Mouse (Mus musculus) retina, adult 2 months (tissue): ENCODE results near the gene Fbxo31.

Experiments
- DNase-seq: peaks from one replicate; pipeline ENCODE4 v3.0.0-alpha.2; 2012; ENCODE audit warnings: low read depth, low spot score

The Fbxo31 gene

DNA sequence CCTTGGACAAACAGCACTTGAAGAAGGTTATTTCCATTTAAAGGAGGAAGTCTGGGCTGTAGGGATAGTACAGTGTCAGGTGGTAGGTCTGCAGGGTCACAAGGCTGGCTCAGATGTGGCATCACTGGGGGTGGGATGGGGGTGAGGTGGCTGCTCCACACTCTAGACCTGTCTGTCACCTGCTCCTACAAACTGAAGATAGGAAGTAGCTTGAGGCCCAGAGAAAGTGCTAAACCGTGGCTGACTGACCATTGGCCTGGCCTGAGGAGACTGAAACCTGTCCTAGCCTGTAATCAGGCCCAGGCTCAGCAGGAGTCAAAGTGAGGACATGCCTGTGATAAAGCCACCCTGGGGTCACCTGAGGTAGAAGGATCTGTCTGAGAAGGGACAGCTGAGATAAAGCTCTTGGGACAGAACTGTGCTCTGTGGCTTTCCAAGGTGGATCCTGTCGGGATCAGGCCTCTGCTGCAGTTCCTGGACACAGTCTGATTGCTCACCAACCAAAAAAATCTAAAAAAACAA, 10.7 kb upstream of the Fbxo31 start:
- no peak for DNase-seq

DNA sequence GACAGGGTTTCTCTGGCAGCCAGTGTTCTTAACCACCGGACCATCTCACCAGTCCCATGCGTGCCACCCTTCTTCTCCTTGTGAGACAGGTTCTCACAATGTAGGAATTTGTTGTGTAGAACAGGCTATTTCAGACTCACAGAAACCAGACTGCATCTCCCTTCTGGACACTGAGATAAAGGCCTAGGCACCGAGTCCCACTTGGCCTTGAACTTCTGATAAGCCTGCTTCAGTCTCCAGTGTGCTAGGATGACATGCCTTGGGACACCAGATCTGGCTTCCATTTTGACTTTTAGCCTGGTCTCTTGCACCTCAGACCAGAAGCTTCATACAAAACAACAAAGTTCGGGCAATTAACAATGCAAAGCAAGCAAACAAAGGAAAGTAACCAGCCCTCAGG, 10.1 kb upstream of the Fbxo31 start:
- no peak for DNase-seq

DNA sequence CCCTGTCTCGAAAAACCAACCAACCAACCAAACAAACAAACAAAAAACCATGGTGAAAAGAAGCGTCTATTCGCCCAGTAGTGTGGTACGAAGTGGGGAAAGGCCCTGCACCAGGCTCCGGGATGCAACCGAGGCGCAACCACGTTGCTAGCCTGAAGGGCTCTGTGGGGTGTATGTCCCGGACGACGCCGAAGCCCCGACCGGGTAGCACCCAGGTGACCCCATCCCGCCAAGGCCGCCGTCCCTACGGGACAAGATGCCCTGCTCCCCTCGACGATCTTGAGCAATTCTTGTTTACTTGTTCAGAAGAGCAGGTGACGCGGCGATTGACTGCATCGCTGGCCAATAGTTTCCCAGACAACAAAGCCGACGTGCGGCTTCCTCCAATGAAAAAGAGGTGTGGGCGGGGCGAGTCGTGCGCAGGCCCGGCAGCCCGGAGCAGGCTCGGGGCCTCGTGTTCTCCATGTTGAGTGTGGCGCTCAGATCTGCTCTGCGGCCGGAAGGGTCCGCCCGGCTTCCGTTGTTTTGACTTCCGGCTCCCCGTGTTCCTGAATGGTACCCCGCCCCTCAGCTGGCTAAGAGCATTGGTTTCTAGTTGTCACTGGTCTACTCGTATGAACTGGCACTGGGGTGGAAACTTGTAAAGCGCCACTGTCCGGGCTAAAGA, 6.7 kb upstream of the Fbxo31 start:
- peak; percentile 99 for DNase-seq

DNA sequence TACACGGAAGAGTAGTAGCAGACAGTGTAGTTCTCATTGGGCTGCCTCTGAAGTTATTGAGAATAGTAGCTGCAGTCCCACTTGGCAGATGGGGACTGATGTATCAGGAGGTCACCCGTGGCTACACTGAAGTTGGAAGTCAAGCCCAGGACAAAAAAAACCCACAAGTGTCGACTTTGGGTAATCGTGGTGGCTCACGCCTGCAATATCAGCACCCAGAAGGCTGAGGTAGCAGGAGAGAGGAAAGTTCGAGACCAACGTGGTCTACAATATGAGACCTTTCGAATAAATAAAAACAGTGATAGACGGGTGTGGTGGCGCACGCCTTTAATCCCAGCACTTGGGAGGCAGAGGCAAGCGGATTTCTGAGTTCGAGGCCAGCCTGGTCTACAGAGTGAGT, 6.1 kb upstream of the Fbxo31 start:
- DNase-seq, result no peak

DNA sequence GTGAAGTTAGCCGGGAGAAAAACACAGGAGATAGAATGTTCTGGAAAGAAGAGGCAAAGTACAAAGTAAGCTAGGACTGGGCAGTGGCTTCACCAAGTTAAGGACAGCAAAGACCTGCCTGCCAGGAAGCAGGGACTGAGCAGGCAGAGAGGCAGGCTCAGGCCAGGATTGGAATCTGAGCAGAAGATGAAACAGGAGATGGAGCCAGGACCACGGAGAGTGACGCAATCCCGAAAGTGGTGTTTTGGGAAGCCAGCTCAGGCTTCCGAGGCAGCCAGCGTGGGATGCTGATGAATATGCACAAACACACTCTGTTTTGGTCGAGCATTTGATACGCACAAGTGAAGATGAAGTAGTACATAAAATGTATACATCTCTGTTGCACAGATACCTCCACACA, 5.0 kb upstream of the Fbxo31 start:
- no peak for DNase-seq

DNA sequence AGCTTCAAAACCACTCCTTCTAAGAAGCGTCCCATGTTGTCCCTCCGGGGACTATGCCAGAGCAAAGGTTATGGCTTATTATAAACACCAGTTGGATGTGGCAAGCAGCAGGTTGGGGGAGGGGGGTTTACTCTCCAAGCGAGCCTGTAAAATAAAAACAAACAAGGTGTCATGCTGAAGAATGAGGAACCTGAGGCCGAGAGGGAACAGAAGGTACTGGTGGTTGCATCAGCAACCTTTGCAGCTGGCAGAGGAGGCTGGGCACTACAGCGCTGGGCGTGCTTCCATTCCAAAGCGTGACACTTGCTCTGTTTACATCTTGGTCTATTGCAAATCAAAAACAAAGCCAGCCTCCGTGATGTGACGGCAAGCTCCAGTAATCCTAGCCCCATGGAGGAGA, 1.9 kb upstream of the Fbxo31 start:
- DNase-seq, result no peak

DNA sequence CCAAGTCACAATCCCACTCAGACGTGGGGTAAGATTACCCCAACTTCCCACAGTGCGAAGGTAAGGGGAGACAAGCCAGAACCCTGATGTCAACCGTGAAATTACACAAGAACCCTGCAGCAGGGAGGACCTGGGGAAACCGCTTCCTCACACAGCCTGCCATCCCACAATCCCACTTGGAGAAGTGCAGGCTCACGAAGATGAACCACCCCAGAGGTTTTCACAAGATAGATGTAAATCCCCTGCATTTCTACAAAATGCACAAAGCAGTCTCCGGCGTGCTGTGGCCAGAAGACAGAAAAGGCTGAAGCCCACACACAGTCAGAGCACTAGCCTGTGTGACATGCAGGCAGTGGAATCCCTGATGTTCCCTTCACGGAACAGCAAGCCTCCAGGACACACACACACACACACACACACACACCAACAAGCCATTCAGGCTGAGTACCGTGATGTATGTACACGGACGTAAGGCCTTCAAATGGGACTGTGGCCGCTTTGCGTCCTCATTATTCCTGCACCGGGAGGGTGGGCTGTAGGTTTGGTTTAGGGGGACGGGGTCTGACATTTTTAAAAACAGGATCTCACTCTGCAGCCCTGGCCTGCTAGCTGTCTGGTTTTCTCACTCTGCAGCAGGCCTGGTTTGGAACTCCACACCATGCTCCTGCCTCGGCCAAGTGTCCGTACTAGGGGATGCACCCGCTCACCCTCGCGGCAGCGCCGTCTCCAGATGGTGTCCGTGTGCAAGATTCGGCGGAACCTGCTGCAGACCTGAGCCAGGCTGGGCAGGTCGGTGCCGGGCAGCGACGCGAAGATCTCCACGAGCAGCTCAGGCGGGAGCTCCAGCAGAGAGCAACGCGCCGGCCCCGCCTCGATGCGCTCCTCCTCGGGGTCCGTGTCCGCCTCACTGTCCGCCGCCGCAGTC, 593 bp downstream of the Fbxo31 start:
- DNase-seq, result no peak

DNA sequence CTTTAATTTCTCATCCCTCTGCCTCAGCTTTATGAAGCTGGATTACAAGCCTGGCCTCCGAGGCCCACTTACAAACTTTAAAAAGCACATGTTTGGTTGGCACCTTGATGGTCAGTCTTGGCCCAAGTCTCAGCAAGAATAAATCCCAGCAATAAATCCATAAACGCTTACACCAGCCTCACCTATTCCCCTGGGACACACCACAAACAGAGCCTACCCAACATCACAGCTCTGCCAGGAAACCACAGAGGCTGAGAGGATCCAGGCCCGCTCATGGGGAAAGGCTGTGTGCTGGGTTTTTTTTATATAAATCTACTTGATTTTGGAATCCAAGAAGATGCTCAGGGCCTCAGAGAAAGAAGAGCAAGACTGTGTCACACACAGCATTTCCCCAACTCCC, 2.9 kb downstream of the Fbxo31 start:
- no peak for DNase-seq

DNA sequence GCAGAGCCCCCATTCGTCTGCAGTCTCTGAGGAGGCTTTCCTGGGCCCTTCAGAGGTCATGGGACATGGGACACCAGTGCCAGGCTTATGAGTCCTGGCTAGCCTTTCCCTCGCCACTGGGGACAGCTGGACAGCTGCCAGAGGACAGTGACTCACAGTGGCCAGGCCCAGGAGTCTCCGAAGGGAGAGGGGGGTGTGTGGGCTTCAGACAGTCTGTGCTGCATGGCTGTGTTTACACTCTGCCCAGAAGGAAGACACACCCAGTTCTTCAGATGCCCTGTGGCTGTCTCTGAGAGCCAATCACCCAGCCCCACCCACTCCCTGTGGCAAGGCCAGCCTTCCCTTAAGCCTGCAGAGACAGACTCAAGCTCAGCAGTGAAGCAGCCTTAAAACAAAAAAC, 5.3 kb downstream of the Fbxo31 start:
- DNase-seq, result no peak

DNA sequence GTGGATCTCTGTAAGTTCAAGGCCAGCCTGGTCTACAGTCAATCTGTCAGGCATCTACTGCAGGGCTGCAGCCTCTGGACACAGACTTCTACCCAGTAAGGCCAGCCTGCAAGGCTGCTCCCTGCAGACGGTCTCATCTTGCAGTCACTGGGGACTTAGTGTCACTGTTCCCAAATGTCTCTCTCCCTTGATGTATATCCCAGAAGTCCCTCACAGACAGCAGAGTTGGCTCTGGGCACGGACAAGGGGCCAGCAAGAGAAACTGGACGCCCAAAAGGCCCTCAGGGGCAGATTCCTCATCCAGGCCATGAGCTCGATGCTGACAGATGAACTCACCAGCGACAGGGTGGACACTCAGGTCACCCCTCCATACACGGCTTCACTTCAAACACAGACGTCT, 6.5 kb downstream of the Fbxo31 start:
- no peak for DNase-seq

DNA sequence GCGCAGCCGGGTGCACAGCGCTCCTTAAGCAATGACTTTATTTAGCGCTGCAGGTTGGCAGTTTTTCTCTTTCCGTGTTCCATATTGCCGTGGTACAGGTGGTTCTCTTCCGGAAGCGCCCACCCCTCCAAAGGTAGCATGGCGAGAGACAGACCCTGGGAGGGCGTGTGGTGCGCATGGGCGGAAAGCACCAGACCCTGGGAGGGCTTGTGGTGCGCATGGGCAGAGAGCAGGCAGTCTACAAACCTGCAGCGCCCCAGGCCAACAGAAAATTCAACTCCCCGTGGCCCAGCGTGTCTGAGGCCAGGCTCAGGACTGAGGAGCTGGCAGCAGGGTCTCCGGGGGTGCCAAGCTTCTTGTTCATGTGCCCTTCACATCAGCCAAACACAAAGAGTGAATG, 7.8 kb downstream of the Fbxo31 start:
- DNase-seq, result no peak

DNA sequence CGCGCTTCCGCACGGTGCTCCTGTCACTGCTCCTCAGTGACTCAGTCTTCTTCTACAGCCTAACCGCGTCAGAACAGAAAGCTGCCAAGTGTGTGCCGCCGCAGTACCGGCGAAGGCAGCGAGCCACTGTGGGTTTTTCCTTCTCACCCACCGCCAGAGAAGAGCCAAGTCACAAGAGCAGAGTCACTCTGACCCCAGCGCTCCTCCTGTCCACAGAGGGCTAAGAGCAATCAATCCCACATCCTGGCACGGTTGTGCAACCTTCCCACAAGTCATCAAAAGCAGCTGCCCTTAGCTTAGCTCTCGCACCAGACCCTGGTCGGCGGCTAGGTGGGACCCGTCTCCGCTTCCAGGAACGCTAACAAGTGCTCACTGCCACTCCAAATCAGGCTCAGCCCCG, 8.3 kb downstream of the Fbxo31 start:
- DNase-seq, result no peak

DNA sequence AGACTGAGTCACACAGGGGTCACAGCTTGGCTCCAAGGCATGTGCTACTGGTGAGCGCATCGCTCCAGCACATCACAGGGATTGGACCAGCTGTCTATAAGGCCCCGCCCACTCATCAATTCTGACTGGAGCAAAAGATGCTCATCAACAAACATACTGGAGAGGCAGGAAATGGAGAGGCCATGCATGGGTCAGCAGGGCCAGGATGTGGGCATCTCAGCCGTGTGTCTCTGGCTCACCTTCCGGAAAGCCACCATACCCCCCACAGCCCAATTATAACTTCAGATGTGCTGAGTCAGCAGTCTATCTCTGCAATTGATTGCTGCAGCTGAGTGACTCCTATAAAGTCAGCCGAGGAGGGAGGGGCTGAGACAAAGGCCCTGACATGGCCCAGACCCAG, 10.3 kb downstream of the Fbxo31 start:
- no peak for DNase-seq

DNA sequence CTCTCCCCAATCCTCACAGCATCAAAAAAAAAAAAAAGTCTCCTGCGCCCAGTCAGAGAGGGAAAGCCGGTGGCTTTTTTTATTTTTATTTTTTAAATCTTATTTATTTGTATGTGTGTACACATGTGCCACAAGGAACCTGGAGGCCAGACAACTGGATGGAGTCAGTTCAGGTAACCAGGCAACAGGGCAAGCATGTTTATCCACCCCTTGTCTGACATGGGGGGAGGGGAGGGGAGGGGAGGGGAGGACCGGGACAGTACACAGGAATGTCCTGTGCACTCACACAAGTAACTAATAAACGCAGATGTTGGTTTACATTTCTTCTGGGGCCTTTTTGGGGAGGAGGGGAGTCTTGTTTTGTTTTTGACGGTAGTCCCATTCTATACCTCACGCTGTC, 14.9 kb downstream of the Fbxo31 start:
- no peak for DNase-seq

DNA sequence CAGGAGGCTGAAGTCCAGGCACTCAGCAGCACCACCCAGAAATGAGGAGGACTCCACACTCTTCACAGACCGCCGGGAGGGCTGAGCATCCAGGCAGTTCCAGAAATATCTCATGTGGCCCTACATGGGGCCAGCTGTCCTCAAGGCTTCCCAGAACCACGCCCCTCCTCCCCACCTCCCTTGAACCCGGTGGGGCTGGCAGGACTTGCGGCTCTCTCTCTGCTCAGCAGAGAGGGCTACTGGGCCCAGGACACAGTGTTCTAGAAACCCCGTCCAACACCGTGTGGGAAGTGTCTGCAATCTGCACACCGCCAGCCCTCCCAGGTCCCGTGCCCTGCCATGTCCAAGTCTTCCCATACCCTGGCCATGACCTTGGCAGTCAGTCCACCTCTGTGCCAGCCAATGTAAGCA, 15.7 kb downstream of the Fbxo31 start:
- DNase-seq, result no peak

DNA sequence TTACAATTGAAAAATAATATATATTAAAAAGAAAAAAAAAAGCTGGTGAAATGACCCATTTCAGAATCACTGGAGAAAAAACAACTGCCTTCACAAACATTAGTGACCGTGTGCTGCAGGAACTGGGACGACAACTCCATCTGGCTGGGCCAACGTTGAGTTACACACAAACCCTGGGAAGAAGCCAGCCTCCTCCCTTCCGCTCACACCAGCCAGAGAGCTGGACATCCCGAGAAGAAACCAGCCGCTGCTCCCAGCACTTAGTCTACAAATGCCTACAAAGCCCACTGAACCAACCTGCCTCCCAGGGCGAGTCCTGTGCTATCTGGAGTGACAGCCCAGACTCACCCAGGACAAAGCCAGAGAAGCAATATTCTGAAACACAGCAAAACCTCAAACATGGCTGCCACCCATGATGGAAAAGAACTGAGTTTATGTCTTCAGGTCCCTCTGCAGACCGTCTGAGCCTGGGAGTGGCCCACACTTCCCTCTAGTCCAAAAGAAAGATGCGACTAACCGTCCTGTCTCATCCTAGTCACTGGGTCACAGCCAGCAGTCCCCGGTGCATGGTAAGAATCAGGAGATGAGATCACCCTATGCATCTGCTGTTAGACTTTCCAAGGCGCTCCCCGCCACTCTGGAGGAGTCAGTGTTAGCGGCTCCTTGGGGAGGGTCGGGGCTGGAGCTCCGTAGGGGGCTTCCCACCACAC, 16.8 kb downstream of the Fbxo31 start:
- no peak for DNase-seq

DNA sequence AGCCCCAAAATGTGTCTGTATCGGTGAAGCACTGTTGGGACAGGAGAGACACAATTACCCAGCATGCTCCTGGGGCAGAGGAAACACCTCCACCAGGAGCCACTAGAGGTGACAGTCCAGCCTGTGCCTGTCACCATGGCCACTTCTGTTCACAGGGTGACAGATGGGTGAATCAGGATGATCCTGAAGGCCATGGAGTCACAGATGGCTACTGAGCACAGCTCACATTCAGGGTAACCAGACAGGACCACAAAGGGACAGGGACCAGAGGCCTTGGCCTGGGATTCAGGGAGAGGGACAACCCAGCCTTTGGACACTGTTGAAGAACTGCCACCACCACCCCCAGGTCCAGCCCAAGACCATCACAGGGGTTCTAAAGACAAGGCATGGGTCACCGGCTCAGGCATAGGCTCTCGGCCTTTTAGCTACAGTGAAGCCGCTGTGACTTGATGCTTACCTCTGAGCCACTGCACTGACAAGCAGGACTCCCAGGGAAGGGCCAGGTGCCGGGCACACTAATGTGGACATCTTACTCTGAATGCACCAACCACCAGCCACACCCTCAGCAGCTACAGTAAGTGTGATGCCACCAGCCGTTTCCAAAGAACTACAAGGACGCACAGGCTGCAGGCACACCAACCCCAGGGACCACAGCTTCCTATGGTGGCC, 18.0 kb downstream of the Fbxo31 start:
- no peak for DNase-seq

DNA sequence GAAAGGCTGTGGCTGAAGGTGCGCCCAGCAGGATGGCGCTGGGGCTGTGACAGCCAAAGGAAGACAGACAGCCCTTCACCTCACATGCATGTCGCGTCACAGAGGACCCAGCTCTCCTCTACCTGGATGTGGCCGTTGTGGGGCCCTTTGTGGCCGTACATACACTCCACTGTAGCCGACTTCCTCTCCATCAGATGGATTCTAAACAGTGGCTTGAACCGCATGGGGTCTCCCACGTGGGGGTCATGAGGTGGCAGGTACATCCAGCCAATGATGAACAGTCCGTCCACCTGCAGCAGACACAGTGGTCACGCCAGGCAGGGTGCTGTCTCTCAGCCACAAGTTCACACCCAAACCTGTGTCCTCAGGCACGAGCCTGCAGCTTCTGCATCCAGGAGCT, 18.8 kb downstream of the Fbxo31 start:
- DNase-seq, result no peak

DNA sequence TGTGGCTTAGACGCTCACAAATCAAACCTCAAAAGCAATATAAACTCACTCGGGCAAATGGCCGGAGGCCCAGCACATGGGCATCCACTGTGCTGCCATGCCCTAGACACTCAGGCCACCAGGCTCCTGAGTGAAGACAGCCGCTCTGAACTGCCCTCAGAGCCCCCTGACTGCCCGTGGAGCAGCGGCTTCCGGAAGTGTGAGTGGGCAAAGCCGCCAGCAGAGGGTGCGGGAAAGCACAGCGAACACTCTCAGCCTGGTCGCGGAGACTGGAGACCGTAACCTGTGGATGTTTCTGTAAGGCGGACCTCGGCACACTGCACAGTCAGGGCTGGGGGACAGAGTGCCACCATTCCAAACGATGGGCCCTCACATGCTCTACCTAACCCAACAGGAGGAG, 20.1 kb downstream of the Fbxo31 start:
- no peak for DNase-seq

DNA sequence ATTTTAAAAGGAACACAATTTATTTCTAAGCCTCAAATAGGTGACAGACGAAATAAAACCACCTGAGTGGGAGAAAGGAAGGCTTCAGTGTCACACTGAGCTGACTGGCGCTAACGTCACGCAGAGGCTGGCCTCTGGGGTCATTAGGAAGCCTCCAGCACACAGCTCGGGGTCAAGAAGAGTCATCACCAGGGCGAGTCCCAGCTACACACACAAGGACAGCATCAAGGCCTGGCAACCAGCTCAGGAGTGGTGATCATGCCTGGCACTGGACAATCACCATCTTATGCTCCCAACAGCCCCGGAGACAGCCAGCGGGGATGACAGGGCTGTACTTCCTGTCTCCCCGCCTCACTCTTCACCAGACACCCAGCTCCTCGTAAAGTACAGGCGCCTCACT, 20.9 kb downstream of the Fbxo31 start:
- DNase-seq, result no peak

DNA sequence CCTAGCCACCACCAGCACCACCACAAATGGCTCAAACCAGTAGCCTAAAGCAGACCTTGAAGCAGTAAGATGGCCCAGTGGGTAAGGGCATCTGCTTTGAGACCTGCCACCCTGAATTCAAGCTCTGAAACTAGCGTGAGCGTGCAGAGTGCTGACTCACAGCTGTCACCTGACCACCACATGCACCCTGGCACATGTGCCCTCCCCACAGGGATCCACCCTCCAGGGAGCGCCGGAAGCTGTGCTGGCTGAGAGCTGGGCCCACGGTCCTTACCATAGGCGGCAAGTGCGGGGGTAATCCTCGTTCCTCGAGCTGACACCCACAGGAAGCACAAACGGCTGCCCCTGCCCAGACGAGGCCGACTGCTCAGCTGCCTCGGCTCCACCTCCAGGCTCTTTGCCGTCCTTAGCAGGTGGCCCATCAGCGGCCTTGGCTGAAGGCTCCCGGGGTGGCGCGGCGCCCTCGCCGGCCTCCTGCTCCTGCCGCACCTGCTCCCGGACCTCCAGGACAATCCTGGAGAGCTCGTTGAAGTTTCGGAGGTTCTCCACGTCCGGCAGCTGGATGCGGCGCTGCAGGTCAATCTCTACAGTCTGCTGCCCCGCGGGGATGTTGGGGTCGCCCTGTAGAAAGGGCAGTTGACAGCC, 24.7 kb downstream of the Fbxo31 start:
- no peak for DNase-seq
